Mouse (Mus musculus): ENCODE results near the gene Trmt6. TPM values are rescaled to one million over a fixed set of nuclear protein-coding genes. Genes with fewer than 3 reads are reported as not detected.

The Trmt6 gene
- polyA plus RNA-seq (2015; fragmentation: Nextera tagmentation; extraction: Ambion mirVana), result 31.0 and 37.9 TPM in 2 replicates

GRCm38 (mm10) chr2:132815608-132816314 lies at the start of gene Trmt6, which contains the start of gene Mcm8:
Trmt6 (minus strand) TSS chr2:132816055.
Mcm8 (plus strand) TSS chr2:132816141.

DNA sequence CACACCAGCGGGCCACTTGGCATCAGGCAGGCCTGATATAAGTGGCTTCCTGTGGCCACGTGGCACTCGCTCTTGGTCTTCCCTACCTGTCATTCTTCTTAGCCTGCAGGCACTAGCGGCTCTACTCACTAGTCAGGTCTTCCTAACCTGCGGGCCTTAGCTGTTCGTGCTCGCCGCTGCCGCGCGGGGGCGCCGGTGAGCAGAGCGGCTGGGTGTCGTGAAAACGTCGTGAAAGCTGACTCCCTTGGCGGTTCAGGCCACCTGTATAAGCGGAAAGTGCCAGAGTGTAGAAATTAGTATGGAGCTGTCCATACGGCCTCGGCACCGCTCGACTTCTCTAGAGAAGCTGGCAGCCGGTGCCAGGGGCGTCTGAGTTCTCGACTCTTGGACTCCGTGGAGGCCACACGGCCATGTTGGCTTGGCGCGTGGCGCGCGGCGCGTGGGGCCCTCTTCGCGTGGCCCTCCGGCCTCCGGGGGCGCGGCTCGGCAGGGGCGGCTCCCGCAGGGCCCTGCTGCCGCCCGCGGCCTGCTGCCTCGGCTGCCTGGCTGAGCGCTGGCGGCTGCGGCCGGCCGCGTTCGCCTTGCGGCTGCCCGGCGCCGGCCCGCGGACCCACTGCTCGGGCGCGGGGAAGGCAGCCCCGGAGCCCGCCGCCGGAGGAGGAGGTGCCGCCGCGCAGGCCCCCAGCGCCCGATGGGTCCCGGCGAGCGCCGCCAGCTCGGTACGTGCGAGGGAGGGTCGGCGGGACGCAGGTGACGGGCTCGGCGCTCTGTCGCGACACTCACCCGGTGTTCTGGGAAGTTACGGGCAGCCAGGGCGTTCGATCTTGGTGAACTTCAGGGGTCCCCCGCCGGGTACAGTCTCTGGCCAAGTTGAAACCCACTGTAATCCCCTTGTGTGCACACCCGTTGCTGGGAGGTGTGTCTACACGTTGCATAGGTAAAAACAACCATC lies 30.8 kb upstream of the Trmt6 start, which contains the start of gene Crls1:
Gene Crls1, plus strand, starts transcription at position 260 of the 952 bp plus-strand sequence.

DNA sequence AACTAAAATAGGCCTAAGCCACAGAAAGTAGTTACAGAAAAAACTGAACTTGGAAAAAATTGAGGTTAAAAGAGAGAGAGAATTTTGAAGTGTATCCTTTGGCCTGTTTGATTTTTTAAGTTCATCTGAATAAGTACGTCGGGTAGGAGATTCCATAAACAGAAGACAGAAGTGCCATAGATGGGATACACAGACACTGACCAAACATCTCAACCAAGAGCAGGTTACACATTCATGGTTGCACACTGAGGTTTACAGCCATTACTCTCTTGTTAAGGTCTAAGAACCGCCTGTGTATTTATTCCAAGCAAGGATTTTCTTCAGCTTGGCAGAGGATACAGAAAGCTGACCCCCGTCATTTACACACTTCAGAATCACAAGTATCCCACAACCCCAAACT lies 34.9 kb downstream of the Trmt6 start, which contains the start of gene Chgb:
Gene Chgb, plus strand, starts transcription at position 301 of the 400 bp plus-strand sequence.

Other genes starting within 250 kb of the Trmt6 start
- gene Gpcpd1, start 228.3 kb downstream of the Trmt6 start, polyA plus RNA-seq (2015; fragmentation: Nextera tagmentation; extraction: Ambion mirVana), result 120 TPM in 2 replicates
- 13.4 and 14.8 TPM in 2 replicates for gene Shld1, start 129.1 kb downstream of the Trmt6 start, polyA plus RNA-seq (2015; fragmentation: Nextera tagmentation; extraction: Ambion mirVana)
- 0.06 and 0.10 TPM in 2 replicates for gene Chgb, start 34.8 kb downstream of the Trmt6 start, polyA plus RNA-seq (2015; fragmentation: Nextera tagmentation; extraction: Ambion mirVana)
- gene Mcm8, start 86 bp upstream of the Trmt6 start, polyA plus RNA-seq (2015; fragmentation: Nextera tagmentation; extraction: Ambion mirVana), result 8.2 and 8.9 TPM in 2 replicates
- gene Crls1, start 30.6 kb upstream of the Trmt6 start, polyA plus RNA-seq (2015; fragmentation: Nextera tagmentation; extraction: Ambion mirVana), result 14.3 and 18.4 TPM in 2 replicates
- 6.8 and 10.1 TPM in 2 replicates for gene Lrrn4, start 64.8 kb upstream of the Trmt6 start, polyA plus RNA-seq (2015; fragmentation: Nextera tagmentation; extraction: Ambion mirVana)
- gene Fermt1, start 129.9 kb upstream of the Trmt6 start, polyA plus RNA-seq (2015; fragmentation: Nextera tagmentation; extraction: Ambion mirVana), result not detected in 2 replicates